Mouse (Mus musculus): ENCODE results near the gene Glrx3.

Gene Glrx3

DNA sequence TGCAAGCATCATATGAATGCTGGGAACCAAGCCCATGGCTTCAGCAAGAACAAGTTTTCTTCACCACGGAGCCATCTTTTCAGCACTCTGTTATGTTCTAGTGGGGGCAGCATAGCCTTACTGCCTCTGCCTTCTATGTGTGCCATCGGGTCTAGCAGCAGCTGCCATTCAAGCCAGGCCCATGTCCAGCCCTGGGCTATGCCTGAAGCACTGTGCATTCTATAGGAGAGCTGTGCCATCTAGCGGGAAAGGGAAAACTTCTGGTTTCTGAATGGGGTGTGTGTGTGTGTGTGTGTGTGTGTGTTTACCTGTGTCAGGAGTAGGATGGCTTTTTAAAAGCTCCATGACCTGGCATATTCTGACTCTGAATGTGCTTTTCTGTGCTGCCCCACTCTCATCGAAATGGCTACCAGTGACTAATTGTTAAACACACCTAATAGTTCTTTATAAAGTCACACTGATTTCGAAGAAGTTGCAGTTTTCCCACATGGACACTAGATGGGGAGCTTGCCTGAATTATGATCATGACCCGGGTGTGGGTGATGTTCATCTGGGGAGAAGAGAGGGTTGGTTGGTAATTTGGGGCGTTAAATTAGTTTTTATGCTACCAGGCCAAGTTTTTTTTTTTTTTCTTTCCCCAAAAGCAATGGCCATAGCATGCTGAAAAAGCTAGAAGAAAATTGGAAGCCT lies 34.2 kb downstream of the Glrx3 start:
- no peak for DNase-seq (ENCODE audit: low read depth, low spot score)

DNA sequence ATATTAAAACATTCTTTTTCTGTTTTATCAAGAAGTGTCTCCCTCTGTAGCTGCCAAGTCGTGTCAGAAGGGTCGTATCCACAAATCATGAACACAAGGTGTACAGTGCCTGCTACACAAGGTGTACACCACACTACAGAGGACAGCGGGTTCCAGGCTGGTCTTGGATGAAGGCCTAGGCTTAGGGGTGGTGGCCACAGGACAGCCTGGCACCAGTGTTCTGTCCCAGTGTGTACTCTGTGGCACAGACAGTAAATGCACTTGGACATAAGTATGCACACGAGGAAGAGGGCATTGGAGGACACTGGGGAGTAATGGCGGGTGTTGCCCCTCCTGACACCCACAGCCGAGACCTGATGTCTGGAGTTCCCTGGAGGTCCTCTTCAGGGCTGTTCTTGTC lies 34.7 kb downstream of the Glrx3 start:
- no peak for DNase-seq (ENCODE audit: low read depth, low spot score)

DNA sequence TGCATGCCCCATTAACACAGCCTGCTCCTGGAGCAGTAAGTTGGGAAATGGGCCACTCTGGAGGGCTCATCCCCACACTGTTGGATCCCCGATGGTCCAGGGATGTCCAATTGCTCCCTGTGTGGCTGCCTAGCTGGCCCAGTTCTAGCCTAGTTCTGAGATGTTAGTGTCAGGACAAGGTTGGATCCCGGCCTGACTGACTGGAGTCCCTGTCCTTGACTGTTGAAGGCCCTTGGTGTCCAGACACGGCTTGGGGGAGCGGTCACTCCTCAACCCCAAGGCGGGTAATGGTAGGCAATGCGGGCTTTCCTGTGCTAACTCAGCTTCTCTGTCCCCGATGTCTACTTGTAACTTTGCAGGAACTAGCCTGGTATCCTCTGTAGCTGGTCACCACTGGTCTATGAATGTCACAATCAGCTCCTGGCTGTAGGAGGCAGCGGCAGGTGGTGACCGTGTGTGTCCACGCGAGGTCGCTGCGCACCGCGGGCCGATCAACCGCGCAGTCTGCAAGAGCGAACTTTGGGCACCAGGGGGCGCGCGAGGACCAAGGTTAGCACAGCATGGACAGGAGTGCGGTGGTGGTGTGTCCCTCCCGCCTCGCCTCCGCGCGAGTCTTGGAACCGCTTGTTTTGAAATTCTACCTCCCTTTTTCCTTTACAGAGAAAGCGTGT lies 40.7 kb downstream of the Glrx3 start:
- DNase-seq (ENCODE audit: low read depth, low spot score): peak; percentile 64

DNA sequence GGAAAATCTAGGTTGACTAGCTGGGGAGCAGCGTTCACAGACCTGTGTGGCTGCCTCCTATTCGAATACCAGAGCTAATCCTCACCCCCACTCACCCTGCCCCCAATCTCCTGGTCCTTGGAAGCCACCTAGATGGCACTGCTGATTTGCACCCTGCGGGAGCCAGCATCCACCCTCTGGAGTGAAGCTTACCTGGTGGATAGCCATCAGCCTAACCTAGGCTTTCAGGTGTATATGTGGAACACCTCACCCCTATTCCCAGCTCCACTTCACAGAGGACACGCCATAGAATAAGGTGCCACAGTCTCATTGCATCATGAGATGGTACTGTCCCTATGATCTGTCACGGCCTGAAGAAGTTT lies 41.2 kb downstream of the Glrx3 start:
- no peak for DNase-seq (ENCODE audit: low read depth, low spot score)

DNA sequence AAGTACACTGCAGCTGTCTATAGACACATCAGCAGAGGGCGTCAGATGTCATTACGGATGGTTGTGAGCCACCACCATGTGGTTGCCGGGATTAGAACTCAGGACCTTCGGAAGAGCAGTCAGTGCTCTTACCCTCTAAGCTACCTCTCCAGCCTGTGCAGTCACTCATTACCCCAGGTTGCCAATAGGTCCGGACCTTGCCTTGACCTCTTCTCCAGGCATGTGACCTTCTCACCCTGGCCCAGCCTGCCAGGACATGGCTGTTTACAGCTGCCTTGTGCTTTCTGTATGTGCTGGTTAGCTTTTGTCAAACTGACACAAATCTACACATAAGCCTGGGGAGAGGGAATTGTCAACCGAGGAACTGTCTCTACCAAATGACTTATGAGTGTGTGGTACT lies 43.4 kb downstream of the Glrx3 start:
- no peak for DNase-seq (ENCODE audit: low read depth, low spot score)

DNA sequence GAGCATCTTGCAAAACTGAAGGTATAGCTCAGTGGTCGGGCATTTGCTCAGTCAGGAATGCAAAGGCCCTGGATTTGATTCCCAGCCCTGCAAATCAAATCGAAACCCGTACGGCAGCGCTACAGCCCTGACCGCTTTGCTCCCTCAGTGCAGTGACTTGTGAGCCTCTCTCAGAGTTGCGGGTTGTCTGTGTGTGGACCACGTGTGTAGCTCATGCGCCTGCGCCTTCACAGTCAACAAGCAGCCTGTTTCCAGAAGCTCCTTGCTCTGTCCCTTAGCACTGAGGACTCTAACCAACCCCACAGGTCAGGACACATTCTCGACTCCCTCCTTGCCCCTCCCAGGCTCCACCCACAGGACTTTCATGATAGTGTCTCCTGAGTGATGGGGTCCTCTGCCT lies 46.6 kb downstream of the Glrx3 start:
- DNase-seq (ENCODE audit: low read depth, low spot score): no peak

DNA sequence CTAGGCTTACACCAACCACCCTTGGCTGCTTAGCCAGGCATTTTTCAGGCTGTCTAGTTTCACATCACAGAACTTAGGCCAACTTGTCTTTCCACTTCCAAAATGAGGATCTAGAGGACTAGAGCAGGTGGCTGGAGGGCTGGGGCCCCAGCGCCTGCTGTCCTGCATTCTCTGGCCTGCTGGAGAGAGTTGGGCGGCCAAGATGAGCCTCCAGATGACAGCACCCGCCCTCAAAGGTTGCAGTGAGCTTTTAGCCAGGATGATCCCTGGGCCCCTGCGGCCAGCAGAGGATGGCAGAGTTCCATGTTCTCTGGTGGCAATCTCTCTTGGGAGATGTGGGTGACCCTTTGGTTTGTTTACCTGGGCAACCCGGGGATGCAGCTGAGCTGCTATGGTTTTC lies 51.0 kb downstream of the Glrx3 start:
- no peak for DNase-seq (ENCODE audit: low read depth, low spot score)

DNA sequence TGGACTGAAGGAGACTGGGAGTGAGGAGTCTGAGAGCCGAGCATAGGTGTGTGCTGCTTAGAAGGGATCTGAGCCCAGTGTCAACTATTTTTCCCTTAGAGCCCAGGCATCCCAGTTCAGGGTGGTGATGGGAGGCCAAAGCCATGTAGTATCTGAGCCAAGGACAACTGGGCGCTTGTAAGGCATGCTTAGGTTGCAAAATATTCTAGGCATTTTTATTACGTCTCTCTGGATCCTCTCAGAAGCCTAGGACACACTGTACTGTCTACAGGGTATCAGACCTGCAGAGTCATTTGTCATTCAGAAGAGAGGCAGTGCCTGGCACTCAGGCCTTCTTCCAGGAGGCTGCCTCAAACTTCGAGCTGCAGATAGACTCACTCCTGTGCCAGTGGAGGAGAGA lies 53.3 kb downstream of the Glrx3 start:
- DNase-seq (ENCODE audit: low read depth, low spot score): no peak

DNA sequence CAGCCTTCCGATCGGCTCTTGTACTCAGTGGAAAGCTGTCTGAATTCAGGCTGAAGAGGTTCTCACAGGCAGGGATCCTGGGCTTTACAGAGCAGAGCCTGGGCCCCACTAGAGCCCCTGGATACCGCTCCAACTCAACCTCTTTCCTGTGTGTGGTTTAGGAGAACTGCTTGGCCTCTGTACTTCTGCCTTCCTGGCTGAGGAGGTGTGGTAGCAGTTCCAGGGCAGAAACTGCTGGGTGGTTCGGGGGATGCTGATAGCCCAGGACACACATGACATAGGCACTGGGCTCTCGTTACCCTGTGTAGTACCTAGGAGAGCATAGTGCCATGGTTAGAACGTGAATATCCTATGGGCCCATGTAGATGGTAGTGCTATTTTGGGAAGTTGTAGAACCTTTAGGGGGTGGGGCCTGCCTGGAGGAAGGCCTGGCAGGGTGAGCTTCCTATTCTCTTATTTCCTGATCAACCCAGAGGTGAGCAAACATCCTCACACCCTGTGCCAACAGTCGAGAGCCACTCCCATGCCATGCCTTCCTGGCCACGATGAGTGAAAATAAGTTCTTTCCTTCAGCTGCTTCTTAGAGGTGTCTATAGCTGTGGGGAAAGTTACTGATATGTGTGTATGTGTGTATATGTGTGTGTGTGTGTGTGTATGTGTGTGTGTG lies 55.0 kb downstream of the Glrx3 start:
- DNase-seq (ENCODE audit: low read depth, low spot score): no peak

DNA sequence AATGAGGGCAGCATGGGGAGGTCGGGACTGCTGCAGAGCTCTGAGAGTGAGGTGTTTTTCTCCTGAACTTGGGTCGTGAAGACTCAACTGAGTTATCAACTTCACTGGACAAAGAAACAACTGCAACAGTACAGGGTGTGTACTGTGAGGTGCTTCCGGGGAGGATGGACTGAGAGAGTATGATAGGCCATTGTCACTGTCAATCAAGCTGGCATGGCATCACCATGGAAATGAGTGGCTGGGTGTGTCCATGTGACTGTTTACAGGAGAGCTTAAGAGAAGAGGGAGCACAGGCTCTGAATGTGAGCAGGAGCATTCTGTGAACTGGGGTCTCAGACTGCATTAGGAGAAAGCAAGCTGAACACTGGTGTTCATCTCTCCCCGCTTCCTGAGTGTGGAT lies 61.3 kb downstream of the Glrx3 start:
- no peak for DNase-seq (ENCODE audit: low read depth, low spot score)

DNA sequence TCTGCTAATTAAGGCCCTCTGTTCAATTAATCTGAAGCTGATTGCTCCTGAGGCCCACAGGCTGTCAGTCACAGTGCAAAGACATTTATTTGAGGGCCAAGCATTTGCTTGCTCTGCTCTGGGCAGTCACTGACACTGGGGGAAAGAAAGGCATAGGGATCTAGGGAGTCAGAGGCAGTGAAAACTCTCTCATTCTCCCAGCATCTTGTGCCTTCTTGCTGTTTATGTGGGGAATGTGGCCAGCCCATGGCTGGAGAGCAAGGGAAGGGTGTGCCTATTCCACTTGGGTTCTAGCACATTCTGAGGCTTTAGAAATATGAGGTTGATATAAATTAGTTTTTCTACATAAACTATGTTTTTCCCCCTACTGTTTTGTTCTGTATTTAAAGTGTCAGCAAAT lies 80.2 kb downstream of the Glrx3 start:
- DNase-seq (ENCODE audit: low read depth, low spot score): no peak

DNA sequence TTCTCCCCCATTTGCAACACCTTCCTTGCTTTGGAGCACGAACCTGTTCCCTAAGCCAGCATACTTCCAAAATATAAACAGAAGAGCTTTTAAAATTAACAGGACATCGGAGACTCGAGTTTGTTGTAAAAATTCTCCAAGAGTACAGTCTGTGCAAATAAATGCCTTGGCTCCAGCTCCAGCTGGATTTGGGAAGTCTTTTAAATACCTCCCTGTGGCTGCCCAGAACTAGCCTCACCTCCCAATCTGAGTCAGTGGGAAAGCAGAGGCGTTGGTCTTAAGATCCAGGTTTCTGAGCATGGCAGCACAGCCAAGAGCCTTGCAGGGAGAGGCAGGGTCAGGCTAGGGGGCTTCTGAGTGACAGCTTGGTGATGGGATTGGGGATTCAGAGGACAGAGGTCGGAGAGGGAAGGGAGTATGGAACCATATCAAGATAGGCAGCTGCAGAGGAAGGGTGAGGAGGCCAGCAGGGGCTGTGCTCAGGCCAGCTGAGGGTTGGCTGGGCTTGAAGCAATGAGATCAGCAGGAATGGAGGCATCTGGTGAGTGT lies 80.7 kb downstream of the Glrx3 start:
- DNase-seq (ENCODE audit: low read depth, low spot score): no peak
